In the genomic region with DNA sequence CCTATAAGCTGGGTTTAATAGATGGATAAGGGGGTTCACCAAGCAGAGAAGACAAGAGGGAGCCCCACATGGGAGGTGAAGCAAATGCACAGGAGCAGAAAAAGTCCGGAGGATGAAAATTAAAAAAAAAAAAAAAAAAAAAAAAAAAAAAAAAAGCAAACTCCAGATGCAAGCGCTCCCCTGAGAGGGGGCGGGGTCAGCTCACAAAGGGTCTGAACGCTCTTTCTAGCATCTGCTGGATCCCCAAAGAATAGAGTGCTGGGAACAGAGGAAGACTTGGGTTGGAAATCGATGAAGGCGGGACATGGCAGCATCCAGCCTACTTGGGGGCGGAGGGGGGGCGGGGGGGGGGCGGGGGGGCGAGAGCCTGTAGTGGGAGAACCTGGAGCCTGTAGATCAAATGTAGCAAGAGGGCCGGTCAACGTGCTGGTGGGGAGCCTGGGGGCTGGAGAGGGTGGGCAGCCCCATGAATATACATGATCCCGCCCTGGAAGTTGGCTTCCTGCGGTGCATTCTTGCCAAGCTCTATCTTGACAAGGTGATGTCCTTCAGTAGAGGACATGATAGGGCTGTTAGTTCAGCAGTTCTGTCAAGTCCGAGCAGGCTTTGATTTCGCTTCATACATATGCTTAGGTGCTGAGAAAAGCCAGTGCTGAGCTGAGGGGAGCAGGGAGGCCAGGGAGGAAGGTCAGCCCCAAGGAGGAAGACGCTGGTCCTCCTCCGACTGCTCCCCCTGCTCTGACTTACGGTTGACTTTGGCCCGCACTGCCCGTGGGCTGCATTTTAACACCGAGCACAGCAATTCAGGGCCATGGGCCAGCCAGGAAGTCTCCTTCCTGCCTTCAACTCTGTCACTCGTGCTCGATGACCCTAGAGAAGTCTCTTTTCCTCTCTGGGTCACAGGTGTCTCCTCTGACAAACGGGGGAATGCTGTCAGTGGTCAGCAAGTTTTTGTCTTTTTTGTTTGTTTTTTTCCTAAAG, we compare ENCODE assay signal across 9 mouse cellular contexts.
A peak's percentile ranks its signal among the peaks of the same experiment; 100 is the strongest.
DNase-seq lines count a peak whose midpoint lies in the region; ATAC-seq and TF ChIP-seq lines count a peak whose summit lies in the region.
"Had no signal": no experiment of that assay in that cellular context is flagged by ENCODE, and none has a peak within 500 bp of the region (broad histone marks: within the 10 kb centered on the region; RNA-seq: fewer than 3 reads in every experiment).

No protein-coding gene starts in this region.

- peak; percentile 40 for DNase-seq in gastrocnemius, adult 2 months
- no peak for DNase-seq in gastrocnemius, adult 18-20 months (ENCODE audit: low spot score)
- peak; percentile 65 for DNase-seq in embryonic facial prominence, embryonic 11.5 days (ENCODE audit: low spot score)
- DNase-seq in mesoderm, embryonic 11.5 days (ENCODE audit: low read depth, low spot score) = peak; percentile 50
- DNase-seq in thymus, adult 2 months = no peak
- DNase-seq in left cerebral cortex, postnatal 14 days (ENCODE audit: low spot score in 2 of 2) = no peak
- no peak for DNase-seq in frontal cortex, adult 2 months (ENCODE audit: extremely low spot score in 1 of 2, low spot score in 1 of 2)
- DNase-seq: left cerebral cortex, postnatal 4 days had no signal

- 0 out of 2 replicates have a peak overlapping the region, but pooled peaks have one; percentile 13 for H3K4me3 ChIP-seq in gastrocnemius, adult 2 months
- no peak overlapping the region for H3K4me3 ChIP-seq in embryonic facial prominence, embryonic 11.5 days (ENCODE audit: low read depth, low read length)
- H3K4me3 ChIP-seq in hindbrain, embryonic 13.5 days = no peak overlapping the region
- H3K4me3 ChIP-seq in thymus, adult 2 months (ENCODE audit: control insufficient read depth, insufficient read depth, low read length) = no peak overlapping the region

- ATAC-seq in embryonic facial prominence, embryonic 11.5 days (replicated peaks; ENCODE audit: insufficient number of reproducible peaks, low FRiP score, low TSS enrichment, low read depth) = no peak
- ATAC-seq in hindbrain, embryonic 13.5 days (ENCODE audit: low FRiP score) = no peak

- no peak for TF ChIP-seq POLR2A in thymus, adult 2 months (IDR thresholded peaks at IDR 0.05; ENCODE audit: control insufficient read depth, extremely low read depth, insufficient read depth, low read length, poor library complexity)

- H3K36me3 ChIP-seq in embryonic facial prominence, embryonic 11.5 days (replicated peaks; ENCODE audit: control insufficient read depth, insufficient read depth, low read depth, low read length) = no peaks in the 10 kb centered on the region
- H3K36me3 ChIP-seq in hindbrain, embryonic 13.5 days = no peaks in the 10 kb centered on the region
- no peaks in the 10 kb centered on the region for H3K36me3 ChIP-seq in thymus, adult 2 months (ENCODE audit: control insufficient read depth, insufficient read depth, low read length)

- 9% methylated on average over 21 of the region's 25 CpGs for WGBS in embryonic facial prominence, embryonic 11.5 days
- WGBS in hindbrain, embryonic 13.5 days = 7% methylated on average over 24 of the region's 25 CpGs
- WGBS in thymus, adult 2 months = 14% methylated on average over 24 of the region's 25 CpGs

- 0 out of 2 replicates have a peak, but pooled peaks cover 2% of the 10 kb centered on the region for H3K27me3 ChIP-seq in embryonic facial prominence, embryonic 11.5 days (ENCODE audit: control insufficient read depth, insufficient read depth, low read length)
- H3K27me3 ChIP-seq in hindbrain, embryonic 13.5 days = peaks cover 67% of the 10 kb centered on the region
- no peaks in the 10 kb centered on the region for H3K27me3 ChIP-seq in thymus, adult 2 months (ENCODE audit: control insufficient read depth, insufficient read depth, low read length)

- TF ChIP-seq CTCF in gastrocnemius, adult 2 months (IDR thresholded peaks at IDR 0.05) = no peak
- no peak for TF ChIP-seq CTCF in thymus, adult 2 months (IDR thresholded peaks at IDR 0.05; ENCODE audit: borderline replicate concordance, control insufficient read depth, extremely low read depth, insufficient read depth, low read length, poor library complexity)

- peak overlapping the region; percentile 21 for H3K4me2 ChIP-seq in embryonic facial prominence, embryonic 11.5 days (ENCODE audit: low read depth, low read length)
- H3K4me2 ChIP-seq in hindbrain, embryonic 13.5 days = 0 out of 2 replicates have a peak overlapping the region, but pooled peaks have one; percentile 10

- H3K9ac ChIP-seq in embryonic facial prominence, embryonic 11.5 days (replicated peaks; ENCODE audit: low read length) = no peak overlapping the region
- H3K9ac ChIP-seq in hindbrain, embryonic 13.5 days = no peak overlapping the region

- no peaks in the 10 kb centered on the region for H3K9me3 ChIP-seq in embryonic facial prominence, embryonic 11.5 days (replicated peaks; ENCODE audit: control insufficient read depth, low read length)
- no peaks in the 10 kb centered on the region for H3K9me3 ChIP-seq in hindbrain, embryonic 13.5 days

- intact Hi-C loops in gastrocnemius, adult 2 months (cut with DNase I) = no loop called here
- intact Hi-C loops in left cerebral cortex, postnatal 14 days (cut with DNase I) = no loop called here

- no peaks in the 10 kb centered on the region for H3K4me1 ChIP-seq in embryonic facial prominence, embryonic 11.5 days (ENCODE audit: control insufficient read depth, insufficient read depth, low read length)
- peaks cover 11% of the 10 kb centered on the region for H3K4me1 ChIP-seq in hindbrain, embryonic 13.5 days (replicated peaks)
- H3K4me1 ChIP-seq in thymus, adult 2 months (replicated peaks; ENCODE audit: control insufficient read depth, insufficient read depth, low read length) = no peaks in the 10 kb centered on the region; the same call in 1 of the 2 replicates

- no peak overlapping the region for H3K27ac ChIP-seq in gastrocnemius, adult 2 months
- H3K27ac ChIP-seq in embryonic facial prominence, embryonic 11.5 days (replicated peaks; ENCODE audit: low read depth, low read length) = no peak overlapping the region
- no peak overlapping the region for H3K27ac ChIP-seq in hindbrain, embryonic 13.5 days
- H3K27ac ChIP-seq in thymus, adult 2 months (ENCODE audit: control insufficient read depth, insufficient read depth, low read length) = no peak overlapping the region

Comparison
In these comparisons a context has a peak if more than half of its experiments do, and no peak if none do; other contexts are left out.
1. DNase-seq: peak in gastrocnemius, adult 2 months (single experiment), embryonic facial prominence, embryonic 11.5 days (single experiment) and mesoderm, embryonic 11.5 days (single experiment); none in gastrocnemius, adult 18-20 months (single experiment), thymus, adult 2 months (single experiment), left cerebral cortex, postnatal 14 days (0 of 2) and frontal cortex, adult 2 months (0 of 2).